Mouse (Mus musculus): ENCODE measurements around the gene Rnase1.

DNA sequence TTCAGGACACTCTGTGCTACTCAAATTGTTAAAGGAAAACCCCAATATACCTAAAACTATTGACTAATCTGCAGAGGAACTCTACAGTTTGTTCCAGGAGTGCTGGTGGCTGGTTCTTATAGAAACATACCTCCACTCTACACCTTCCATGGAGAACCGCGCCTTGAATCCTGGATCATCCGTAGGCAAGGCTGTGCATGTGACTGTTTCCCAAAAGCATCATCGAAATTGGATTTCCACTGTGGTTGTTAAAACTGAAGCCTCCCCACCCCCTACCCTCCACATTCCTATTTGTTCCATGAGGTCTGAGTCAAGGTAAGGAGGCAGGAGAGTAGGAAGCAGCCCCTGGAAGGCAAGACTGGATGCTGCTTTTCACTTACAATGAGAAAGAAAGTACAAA is 2.1 kb downstream of the Rnase1 start:
- TF ChIP-seq CTCF (IDR thresholded peaks at IDR 0.05; ENCODE audit: low read depth, low read length): no peak
- TF ChIP-seq POLR2A (IDR thresholded peaks at IDR 0.05; ENCODE audit: insufficient read depth, low read length): no peak
- TF ChIP-seq EP300 (IDR thresholded peaks at IDR 0.05; ENCODE audit: insufficient read depth, low read depth, low read length): no peak
